Mouse (Mus musculus) spleen, postnatal 14 days (tissue): ENCODE results near the gene Zfp433.
"Not testable (repeated sequence)": the region's sequence is repeated elsewhere in the genome, so short reads cannot be mapped to it uniquely, and the experiment has no call there.

Experiments used
- DNase-seq, 2 experiments: peaks; one replicate each; pipeline ENCODE4 v3.0.0; 2021 to 2022; ENCODE audit warnings: low spot score in 2 of 2

Zfp433 gene

DNA sequence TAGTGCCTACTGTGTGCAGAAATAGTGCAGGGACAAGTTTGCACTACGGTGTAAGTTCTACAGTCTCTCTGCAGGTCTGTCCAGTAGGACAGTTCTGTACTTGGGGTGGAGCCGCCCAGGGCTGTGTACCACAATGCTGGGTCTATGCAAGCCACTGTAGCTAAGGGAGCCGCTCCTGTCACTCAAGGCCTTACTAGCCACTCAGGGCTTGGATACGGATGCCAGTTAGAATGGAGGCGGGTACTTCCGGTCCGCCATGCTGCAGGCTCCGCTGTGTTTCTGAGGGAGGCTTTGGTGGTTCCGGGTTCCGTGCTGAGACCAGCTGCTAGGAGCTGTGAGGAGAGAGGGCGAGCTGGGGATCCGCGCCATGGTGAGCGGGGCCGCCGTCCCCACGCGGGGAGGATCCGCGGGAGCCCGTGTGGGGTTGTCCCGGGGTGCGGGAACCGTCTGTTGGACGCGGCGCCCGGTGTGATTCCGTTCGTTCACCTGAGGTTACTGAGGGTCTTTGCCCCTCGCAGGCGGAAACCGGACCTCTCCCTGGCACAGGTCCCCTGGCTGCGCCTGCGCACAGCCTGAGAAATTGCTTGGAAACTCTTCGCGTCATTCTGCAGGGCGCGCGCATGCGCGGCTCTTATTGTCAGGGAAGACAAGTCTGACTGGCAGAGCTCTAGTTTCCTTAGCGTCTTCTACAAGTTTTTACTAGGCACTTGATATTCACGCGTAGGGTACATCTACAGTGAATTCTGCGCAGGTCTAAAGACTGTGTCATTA is at the start of gene Zfp433:
Zfp433 (plus strand) TSS at position 295 of the 771 bp plus-strand sequence.
- not testable (repeated sequence) for DNase-seq

DNA sequence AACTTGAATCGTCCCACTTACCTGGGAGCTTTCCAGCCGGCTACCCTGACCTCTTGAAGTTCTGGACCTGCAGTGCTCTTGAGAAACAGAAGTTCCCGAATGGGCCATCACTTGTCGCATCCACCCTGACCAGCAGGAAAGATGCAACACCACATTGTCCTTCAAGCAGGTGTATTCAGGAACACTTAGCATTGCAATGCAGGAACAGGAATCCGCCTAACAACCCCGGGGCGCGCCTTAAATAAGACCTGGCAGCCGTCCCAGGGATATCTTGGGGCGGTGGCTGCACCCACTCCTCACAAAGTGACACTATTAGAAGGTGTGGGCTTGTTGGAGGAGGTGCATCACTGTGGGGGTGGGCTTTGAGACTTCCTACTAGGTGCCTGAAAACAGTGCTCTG is 49.4 kb upstream of the Zfp433 start:
- DNase-seq = no peak

DNA sequence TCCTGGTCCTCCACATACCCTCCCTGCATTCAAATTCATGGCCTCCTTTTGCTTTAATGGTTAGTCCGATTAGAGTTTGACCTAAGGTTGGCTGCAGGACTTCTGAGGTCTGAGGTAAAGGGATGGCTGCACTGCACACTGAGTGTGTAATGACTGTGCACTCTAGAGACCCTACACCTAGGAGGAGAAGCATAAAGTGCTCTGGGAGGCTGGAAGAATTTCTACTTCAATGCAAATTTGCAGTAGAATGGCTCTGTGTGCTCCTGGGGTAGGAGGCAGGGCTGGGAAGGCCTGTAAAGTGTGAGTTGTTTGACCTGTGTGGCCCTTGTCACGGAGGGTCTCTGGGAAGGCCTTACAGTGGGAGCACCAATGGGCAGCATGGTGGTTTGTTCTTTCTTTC is 48.5 kb upstream of the Zfp433 start:
- no peak for DNase-seq

DNA sequence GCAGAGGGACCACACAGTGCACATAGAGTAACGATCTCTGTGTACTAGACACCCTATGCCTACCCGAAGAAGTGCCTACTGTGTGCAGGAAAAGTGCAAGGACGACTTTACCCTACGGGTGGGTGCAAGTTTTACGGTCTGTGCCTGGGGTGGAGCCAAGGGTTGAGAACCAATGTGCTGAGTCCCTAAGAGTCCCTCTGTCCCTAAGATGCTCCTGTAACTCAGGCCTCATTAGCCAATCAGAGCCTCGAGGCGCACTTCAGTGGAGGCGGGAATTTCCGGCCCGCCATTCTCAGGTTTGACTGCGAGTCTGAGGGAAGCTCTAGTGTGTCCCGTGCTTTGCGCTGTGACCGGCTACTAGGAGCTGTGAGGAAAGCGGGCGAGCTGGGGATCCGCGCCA is 17.5 kb upstream of the Zfp433 start:
- not testable (repeated sequence) for DNase-seq

DNA sequence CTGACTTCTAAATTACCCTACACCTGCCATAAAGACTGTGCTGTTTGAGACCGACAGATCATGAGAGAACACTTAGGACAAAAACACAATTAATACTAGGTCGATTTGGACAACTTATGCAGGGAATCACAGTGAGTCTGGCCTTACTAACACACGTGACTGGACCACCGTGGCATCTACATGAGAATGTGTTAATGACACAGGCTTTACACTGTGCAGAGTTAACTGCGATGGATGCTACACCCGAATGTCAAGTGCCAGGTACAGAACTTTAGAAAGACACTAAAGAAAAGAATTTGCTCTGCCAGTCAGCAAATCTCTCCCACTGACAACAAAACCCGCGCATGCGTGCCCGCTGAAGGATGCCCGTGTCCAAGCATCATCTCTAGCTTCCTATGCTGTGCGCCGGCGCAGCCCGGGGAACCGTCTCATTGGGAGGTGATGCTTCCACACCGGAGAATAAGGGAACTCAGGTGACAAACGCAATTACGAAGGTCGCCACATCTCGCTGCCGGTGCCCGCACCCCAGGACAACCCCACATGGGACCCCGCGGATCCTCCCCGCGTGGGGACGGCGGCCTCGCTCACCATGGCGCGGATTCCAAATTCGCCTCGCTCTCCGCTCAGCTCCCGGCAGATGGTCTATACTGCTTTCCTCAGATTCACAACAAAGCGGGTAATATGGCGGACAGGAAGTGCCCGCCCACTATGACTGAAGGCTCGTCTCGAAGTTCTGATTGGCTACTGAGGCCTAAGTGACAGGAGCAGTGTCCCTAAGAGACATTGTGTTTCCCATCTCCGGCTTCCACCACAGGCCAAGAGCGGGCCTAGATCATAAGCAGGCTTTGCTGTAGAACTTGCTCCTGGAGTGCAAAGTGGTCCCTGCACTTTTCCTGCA is 66.1 kb downstream of the Zfp433 start, which contains the start of gene Gm3055:
Gm3055 (minus strand) TSS at position 656 of the 898 bp plus-strand sequence.
- not testable (repeated sequence) for DNase-seq

DNA sequence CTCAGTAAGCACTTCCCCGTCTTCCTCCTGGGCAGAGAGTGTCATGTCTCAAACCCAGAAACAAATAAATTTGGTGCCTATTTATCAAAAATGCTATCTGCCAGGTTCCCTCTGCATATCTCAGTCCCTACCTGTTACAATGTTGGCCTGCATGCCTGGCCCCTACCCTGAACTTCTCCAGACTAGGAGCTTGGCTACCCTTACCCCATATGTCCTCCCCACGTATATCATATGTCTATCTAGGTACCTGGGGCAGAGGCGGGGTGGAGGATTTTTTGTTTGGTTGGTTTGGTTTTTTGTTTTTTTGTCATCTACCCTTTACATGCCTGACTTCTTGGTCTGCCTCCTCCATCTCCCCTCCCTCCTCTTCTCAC is 66.8 kb downstream of the Zfp433 start:
- DNase-seq = not testable (repeated sequence)
